Mouse (Mus musculus) embryo, embryonic 11 days (tissue): ENCODE measurements around the gene Col4a6.

Experiments
- DNase-seq: peaks from one replicate; pipeline ENCODE4 v3.0.0-alpha.2; 2015

Gene Col4a6

DNA sequence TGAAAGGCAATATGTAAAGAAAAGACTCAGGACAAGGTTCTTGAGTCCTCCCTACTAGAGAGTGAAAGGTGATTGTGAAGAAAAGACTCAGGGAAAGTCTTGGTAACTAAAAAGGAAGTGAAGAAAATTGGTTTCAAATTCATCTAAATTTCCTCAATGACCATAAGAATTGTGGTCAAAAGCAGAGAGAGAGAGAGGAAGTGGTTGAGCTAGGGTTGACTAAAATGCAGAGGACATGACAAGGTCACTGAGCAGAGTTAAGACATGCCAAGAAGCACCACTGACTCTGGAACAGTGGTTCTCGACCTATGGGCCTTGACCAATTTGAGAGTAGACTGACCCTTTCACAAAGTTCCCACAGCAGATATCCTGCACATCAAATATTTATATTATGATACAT, 224.2 kb downstream of the Col4a6 start:
- no peak for DNase-seq

DNA sequence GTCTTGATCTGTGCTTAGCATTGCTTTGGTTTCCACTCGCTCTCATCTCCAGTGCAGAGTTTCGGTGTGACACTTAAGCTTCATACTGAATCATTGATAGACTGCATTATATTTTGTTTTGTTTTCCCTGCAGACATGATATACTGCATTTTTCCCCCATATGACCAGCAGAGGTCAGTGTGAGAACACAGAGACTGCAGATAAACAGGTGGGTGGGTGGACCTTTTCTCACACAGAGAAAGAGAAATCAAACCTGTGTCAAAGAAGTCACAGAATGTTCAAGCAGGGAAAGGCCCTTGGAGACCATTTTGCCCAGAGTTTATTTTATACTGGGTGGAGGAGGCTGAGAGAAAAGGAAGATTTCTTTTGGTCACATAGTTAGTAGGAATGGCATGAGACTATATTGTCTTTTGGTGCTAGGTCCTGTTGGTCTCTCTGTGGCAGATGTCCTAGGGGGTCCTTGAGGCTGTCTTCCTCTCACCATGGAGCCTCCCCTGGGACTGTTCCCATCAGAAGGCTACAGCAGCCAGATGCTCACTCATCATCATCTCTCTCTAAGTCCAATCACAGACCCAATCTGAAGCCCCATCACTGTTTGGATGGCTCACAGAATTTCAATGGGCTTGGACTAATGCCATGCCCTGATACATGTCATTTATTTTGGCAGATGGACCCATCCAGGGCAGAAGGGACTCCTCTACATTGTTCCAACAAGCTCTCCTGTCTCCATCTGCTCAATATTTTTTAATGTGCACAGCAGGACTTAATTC, 237.1 kb downstream of the Col4a6 start:
- peak; percentile 34 for DNase-seq

DNA sequence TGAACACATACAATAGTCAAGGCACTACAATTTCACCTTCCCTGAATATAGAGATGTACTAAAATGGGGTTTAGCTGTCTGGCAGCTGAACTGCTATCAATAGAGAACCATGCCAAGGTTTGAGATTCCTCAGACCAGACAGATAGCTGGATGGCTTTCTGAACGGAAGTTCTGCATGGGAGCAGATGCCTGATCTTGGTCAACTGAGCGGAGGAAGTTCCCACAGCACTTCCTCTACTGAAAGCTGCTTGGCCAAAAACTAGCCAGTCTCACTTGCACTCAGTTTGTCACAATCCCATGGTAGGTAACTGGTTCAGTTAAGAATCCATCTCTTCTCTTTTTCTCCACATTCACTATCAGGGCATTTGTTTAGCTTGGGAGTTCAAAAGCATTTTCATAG, 245.7 kb downstream of the Col4a6 start:
- DNase-seq, result no peak

DNA sequence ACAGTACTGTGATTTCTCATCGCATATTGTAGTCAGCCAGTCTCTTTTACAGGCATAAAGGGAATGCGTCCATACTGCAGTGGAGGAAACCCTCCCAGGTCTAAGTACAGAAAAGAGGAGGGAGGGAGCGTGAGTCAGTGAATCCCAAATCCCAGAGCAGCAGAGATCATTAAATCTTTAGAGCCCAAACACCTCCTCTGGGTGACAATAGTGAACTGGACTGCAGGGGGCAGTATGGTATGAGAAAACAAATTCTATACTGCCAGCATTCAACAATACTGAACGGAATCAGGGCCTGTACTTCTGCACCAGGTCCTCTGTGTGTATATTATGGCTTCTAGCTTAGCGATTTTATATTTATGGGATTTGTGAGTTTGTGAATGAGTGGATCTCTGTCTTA, 261.1 kb downstream of the Col4a6 start:
- peak; percentile 52 for DNase-seq

DNA sequence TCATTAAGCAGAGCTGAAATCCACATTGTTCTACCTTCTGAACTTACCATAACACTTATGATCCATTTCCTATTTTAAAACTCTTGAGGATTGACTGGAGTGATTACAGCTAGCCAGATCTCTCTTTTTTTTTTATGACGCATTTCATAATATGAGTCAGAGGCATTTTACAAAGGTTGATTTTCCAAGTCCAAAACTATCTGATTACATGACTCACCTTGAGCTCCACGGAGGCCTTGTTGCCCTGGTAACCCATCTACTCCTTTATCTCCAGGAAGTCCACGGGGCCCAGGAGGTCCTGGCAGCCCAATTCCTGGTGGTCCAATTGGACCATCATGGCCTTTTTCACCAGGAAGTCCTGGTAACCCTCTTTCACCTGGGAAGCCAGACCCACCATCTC, 274.9 kb downstream of the Col4a6 start:
- no peak for DNase-seq

DNA sequence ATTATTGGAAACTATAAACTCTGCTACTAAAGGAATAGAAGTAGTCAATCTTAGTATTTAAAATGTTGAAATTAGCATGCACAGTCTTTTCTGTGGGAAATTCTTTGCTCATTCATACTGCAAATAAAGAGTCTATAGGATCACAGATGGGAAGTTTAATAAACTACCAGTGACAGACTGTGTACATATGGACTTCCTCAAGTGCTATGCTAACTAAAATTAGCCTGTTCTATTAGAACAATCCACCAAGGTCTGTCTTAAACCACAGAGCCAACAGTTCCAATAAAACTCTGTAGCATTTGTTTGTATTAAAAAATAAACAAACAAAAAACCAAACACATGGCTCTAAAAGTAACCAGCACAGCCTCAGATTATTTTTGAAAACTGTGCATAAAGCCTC, 278.8 kb downstream of the Col4a6 start:
- no peak for DNase-seq

DNA sequence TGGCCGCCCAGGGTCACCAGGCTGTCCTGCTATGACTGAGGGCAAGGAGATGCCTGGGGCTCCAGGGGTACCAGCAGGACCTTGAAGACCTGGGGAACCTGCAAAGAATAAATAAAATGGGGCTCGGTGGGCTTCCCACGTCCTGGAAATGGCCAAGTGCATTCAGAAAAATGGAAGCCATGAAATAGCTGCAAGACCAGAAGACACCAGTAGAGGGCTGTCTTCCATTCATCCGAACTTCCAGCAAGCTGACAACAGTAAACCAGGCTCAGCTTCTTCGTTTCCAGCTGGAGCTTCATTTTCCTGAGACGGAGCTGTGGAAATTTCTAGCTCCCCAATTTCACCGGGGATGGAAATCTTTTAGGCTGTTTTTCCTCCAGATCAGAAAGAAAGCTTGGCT, 298.5 kb downstream of the Col4a6 start:
- peak; percentile 56 for DNase-seq

DNA sequence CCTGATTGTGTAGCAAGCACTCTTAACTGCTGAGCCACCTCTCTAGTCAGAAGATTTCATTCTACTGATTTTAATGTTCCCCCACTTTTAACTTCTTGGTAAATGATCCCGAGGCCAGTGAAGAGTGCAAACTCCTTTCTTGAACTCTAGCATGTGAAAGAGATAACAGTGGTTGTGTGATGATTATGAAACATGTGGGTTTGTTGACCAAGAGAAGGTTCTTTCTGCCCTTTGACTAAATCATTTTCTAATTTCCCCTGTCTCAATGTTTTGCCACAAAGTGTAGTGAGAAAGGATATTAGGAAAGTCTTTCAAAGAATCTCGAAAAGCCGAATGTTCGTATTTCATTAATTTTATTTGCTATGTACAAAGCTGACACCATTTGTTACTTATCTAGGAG, 308.8 kb downstream of the Col4a6 start:
- no peak for DNase-seq

DNA sequence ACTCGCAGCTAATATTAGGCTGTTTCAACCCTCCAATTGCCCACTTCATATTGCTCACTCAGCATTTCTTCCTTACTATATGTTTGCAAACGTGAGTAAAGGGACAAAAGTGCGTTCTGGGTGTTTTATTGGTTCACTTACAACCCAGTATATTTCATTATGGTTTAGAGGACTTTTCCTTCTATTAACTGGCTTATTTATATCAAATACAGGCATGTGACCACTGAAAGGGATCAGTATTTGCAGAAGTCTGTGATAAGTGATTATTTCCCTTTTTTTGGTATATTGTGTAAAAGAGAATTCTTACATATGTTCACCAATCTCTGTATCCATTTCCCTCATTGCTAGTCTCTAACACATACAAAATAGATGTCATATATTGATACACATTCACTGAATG, 313.5 kb downstream of the Col4a6 start:
- no peak for DNase-seq

DNA sequence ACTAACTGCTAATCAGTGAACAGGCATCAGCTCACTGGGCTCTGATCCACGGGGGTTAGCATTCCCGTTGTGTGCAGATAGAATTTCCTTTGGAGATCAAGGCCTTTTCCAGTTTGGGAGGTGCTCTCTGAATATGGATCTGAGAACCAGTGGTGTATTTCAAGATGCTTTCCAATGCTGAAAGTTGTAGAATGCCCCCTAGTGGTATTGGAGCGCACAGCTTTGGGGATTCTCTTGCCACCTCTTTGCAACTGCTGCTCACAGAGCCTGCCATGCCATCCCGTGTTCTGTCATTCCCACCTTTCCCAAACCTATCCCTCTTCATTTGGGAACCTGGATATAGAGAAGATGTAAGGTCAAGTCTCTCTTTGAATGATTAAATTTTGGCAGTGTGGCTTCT, 315.7 kb downstream of the Col4a6 start:
- peak; percentile 54 for DNase-seq

DNA sequence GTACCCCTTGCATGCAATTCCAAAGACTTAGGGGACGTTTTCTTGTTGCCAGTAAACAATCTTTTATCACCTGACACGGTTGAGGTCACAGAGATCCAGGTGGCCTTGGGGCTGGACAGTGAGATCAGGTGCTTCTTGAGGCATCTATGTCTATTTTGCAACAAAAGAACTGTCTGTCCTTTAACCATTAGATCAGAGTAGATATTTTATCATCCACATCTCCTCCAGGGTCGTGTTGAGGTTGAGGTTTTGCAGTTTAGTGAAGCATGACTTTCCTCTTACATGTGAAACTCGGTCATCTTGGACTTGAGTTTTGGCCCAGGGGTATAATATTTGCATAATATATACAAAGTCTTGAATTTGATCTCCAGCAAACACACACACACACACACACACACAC, 316.2 kb downstream of the Col4a6 start:
- no peak for DNase-seq

DNA sequence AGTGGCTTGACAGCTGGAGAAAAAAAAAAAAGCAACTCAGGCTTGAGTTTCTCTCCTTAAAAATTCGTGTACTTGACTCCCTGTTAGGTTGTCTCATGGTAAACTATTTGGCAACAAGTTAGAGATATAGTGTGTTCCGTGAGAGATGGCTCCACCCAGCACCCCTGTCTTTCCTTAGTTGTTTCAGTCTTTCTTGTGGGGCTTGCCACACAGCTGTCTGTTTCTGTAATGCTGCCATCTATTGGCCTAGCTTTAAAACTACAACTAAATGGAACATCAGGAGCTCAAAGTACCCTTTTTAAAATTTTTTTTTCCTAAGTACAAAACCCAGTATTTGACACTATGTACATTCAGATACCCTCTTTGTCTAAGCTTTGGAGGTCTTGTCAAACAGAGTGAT, 317.2 kb downstream of the Col4a6 start:
- peak; percentile 18 for DNase-seq

DNA sequence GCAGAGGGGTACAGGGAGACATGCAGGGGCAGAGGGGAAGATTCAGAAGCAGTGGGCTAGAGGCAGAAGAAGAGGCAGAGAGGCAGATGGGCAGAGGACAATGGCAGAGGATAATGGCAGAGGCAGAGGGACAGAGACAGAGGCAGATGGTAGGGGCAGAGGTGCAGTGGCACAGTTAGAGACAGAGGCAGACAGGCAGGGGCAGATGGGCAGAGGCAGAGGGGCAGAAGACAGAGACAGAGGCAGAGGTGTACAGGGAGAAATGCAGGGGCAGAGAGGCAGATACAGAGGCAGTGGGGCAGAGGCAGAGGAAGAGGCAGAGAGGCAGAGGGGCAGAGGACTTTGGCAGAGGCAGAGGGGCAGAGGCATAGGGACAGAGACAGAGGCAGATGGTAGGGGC, 322.7 kb downstream of the Col4a6 start:
- no peak for DNase-seq

DNA sequence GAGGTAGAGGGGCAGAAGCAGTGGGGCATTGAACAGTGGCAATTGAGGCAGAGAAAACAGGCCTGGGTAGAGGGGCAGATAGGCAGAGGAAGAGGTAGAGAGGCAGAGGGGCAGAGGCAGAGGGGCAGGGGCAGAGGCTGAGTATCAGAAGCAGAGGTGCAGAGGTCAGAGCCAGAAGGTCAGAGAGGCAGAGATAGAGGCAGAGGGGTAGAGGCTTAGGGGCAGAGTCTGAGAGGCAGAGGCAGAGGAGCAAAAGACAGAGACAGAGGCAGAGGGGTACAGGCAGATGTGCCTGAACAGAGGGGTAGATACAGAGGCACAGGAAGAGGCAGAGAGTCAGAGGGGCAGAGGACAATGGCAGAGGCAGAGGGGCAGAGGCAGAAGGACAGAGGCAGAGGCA, 323.6 kb downstream of the Col4a6 start:
- DNase-seq, result no peak

DNA sequence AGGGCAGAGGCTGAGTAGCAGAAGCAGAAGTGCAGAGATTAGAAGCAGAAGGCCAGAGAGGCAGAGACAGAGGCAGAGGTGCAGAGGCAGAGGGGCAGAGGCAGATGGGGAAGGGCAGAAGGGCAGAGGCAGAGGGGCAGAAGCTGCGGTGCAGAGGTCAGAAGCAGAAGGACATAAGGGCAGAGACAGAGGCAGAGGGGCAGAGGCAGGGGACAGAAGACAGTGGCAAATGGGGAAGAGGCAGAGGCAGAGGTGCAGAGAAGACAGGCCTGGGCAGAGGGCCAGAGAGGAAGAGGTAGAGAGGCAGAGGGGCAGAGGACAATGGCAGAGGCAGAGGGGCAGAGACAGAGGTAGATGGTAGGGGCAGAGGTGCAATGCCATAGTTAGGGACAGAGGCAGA, 324.2 kb downstream of the Col4a6 start:
- DNase-seq, result no peak
